Mouse (Mus musculus): ENCODE measurements at regions not wholly inside any gene's neighbourhood (a gene's known extent, or its start where the extent isn't known, plus 50 kb on each side); places are given as distances from the start of the nearest gene placed in this dataset.
"Not testable (repeated sequence)": the region's sequence is repeated elsewhere in the genome, so short reads cannot be mapped to it uniquely, and the experiment has no call there.

GRCm38 (mm10) chr14:76731096-76731986 lies 174.7 kb upstream of the Serp2 start:
- ATAC-seq (ENCODE audit: insufficient read depth) = peak; percentile 48; the same call in 1 of the 2 replicates
- WGBS = 40% methylated on average over 19 of the region's 19 CpGs
- H3K4me1 ChIP-seq (ENCODE audit: insufficient read depth) = peaks cover 25% of the 10 kb centered on the region; the same call in 1 of the 2 replicates
- TF ChIP-seq CTCF (IDR thresholded peaks at IDR 0.05; ENCODE audit: low read depth) = no peak
- H3K27ac ChIP-seq (ENCODE audit: low read depth) = no peak overlapping the region
- no peaks in the 10 kb centered on the region for H3K9me3 ChIP-seq (ENCODE audit: low read depth, low read length)
- no peaks in the 10 kb centered on the region for H3K27me3 ChIP-seq (ENCODE audit: insufficient read depth, low read length)
- H3K9ac ChIP-seq = no peak overlapping the region
- H3K4me2 ChIP-seq = 0 out of 2 replicates have a peak overlapping the region, but pooled peaks have one; percentile 8
- no peaks in the 10 kb centered on the region for H3K36me3 ChIP-seq (ENCODE audit: insufficient read depth)
- peak; percentile 64 for DNase-seq
- H3K4me3 ChIP-seq (ENCODE audit: low read depth, low read length) = no peak overlapping the region

- no peaks in the 10 kb centered on the region for H3K36me3 ChIP-seq (ENCODE audit: insufficient read depth)
- 82% methylated on average over 2 of the region's 2 CpGs for WGBS
- H3K9me3 ChIP-seq (ENCODE audit: low read depth, low read length) = no peaks in the 10 kb centered on the region
- no peaks in the 10 kb centered on the region for H3K27me3 ChIP-seq (ENCODE audit: insufficient read depth, low read length)
- no peak for ATAC-seq (ENCODE audit: insufficient read depth)
- no peak for TF ChIP-seq CTCF (IDR thresholded peaks at IDR 0.05; ENCODE audit: low read depth)
- no peak overlapping the region for H3K4me2 ChIP-seq
- DNase-seq = no peak
- H3K27ac ChIP-seq (ENCODE audit: low read depth) = no peak overlapping the region
- H3K9ac ChIP-seq = no peak overlapping the region
- 0 out of 2 replicates have a peak, but pooled peaks cover 6% of the 10 kb centered on the region for H3K4me1 ChIP-seq (ENCODE audit: insufficient read depth)
- no peak overlapping the region for H3K4me3 ChIP-seq (ENCODE audit: low read depth, low read length)
Observed at GRCm38 (mm10) chr14:76725844-76726243, 169.2 kb upstream of the Serp2 start.

- H3K36me3 ChIP-seq (ENCODE audit: insufficient read depth); H3K27ac ChIP-seq (ENCODE audit: low read depth); H3K4me2 ChIP-seq; H3K9ac ChIP-seq; H3K4me1 ChIP-seq (ENCODE audit: insufficient read depth); H3K4me3 ChIP-seq (ENCODE audit: low read depth, low read length); H3K9me3 ChIP-seq (ENCODE audit: low read depth, low read length); DNase-seq; ATAC-seq (ENCODE audit: insufficient read depth); H3K27me3 ChIP-seq (ENCODE audit: insufficient read depth, low read length): not testable (repeated sequence)
- 90% methylated on average over 4 of the region's 4 CpGs for WGBS
Observed at GRCm38 (mm10) chr14:76725231-76725630, 168.5 kb upstream of the Serp2 start.

GRCm38 (mm10) chr14:76724826-76725225 lies 168.1 kb upstream of the Serp2 start:
- Histone ChIP-seq H3K4me3 (ENCODE audit: low read depth, low read length) (no peak overlapping the region), H3K4me1 (ENCODE audit: insufficient read depth) (0 out of 2 replicates have a peak, but pooled peaks cover 6% of the 10 kb centered on the region), H3K4me2 (no peak overlapping the region), H3K9ac (no peak overlapping the region), H3K27ac (ENCODE audit: low read depth) (no peak overlapping the region), H3K36me3 (ENCODE audit: insufficient read depth) (no peaks in the 10 kb centered on the region), H3K9me3 (ENCODE audit: low read depth, low read length) (no peaks in the 10 kb centered on the region), H3K27me3 (ENCODE audit: insufficient read depth, low read length) (no peaks in the 10 kb centered on the region)
- ATAC-seq (ENCODE audit: insufficient read depth) = no peak
- 75% methylated on average over 8 of the region's 8 CpGs for WGBS
- TF ChIP-seq CTCF (IDR thresholded peaks at IDR 0.05; ENCODE audit: low read depth) = no peak
- DNase-seq = no peak

- H3K27me3 ChIP-seq (ENCODE audit: insufficient read depth, low read length) = no peaks in the 10 kb centered on the region
- no peak for TF ChIP-seq CTCF (IDR thresholded peaks at IDR 0.05; ENCODE audit: low read depth)
- no peaks in the 10 kb centered on the region for H3K9me3 ChIP-seq (ENCODE audit: low read depth, low read length)
- WGBS = 71% methylated on average over 8 of the region's 8 CpGs
- 0 out of 2 replicates have a peak, but pooled peaks cover 6% of the 10 kb centered on the region for H3K4me1 ChIP-seq (ENCODE audit: insufficient read depth)
- no peak overlapping the region for H3K4me3 ChIP-seq (ENCODE audit: low read depth, low read length)
- no peak overlapping the region for H3K4me2 ChIP-seq
- no peak overlapping the region for H3K27ac ChIP-seq (ENCODE audit: low read depth)
- no peak overlapping the region for H3K9ac ChIP-seq
- H3K36me3 ChIP-seq (ENCODE audit: insufficient read depth) = no peaks in the 10 kb centered on the region
- DNase-seq (no peak), ATAC-seq (ENCODE audit: insufficient read depth) (no peak)
Observed at GRCm38 (mm10) chr14:76724395-76724794, 167.7 kb upstream of the Serp2 start.

- DNase-seq (no peak), ATAC-seq (ENCODE audit: insufficient read depth) (no peak)
- no peak overlapping the region for H3K4me3 ChIP-seq (ENCODE audit: low read depth, low read length)
- H3K9me3 ChIP-seq (ENCODE audit: low read depth, low read length) = no peaks in the 10 kb centered on the region
- no peak overlapping the region for H3K4me2 ChIP-seq
- no peaks in the 10 kb centered on the region for H3K36me3 ChIP-seq (ENCODE audit: insufficient read depth)
- TF ChIP-seq CTCF (IDR thresholded peaks at IDR 0.05; ENCODE audit: low read depth) = no peak
- no peak overlapping the region for H3K27ac ChIP-seq (ENCODE audit: low read depth)
- H3K27me3 ChIP-seq (ENCODE audit: insufficient read depth, low read length) = no peaks in the 10 kb centered on the region
- WGBS = 63% methylated on average over 4 of the region's 4 CpGs
- H3K4me1 ChIP-seq (ENCODE audit: insufficient read depth) = 0 out of 2 replicates have a peak, but pooled peaks cover 6% of the 10 kb centered on the region
- H3K9ac ChIP-seq = no peak overlapping the region
Observed at GRCm38 (mm10) chr14:76723551-76723950, 166.9 kb upstream of the Serp2 start.

GRCm38 (mm10) chr14:76722297-76722696 lies 165.6 kb upstream of the Serp2 start:
- Histone ChIP-seq H3K27me3 (ENCODE audit: insufficient read depth, low read length) (no peaks in the 10 kb centered on the region), H3K4me2 (no peak overlapping the region), H3K4me3 (ENCODE audit: low read depth, low read length) (no peak overlapping the region), H3K4me1 (ENCODE audit: insufficient read depth) (0 out of 2 replicates have a peak, but pooled peaks cover 6% of the 10 kb centered on the region), H3K36me3 (ENCODE audit: insufficient read depth) (no peaks in the 10 kb centered on the region), H3K27ac (ENCODE audit: low read depth) (no peak overlapping the region), H3K9ac (no peak overlapping the region), H3K9me3 (ENCODE audit: low read depth, low read length) (no peaks in the 10 kb centered on the region)
- ATAC-seq (ENCODE audit: insufficient read depth) (no peak), DNase-seq (no peak)
- TF ChIP-seq CTCF (IDR thresholded peaks at IDR 0.05; ENCODE audit: low read depth) = no peak
- 84% methylated on average over 5 of the region's 5 CpGs for WGBS

All from lung, embryonic 14.5 days (tissue).